Mouse (Mus musculus) liver, embryonic 15.5 days (tissue): ENCODE measurements at regions not wholly inside any gene's neighbourhood (a gene's known extent, or its start where the extent isn't known, plus 50 kb on each side); places are given as distances from the start of the nearest gene placed in this dataset.

ENCODE experiments used
- ATAC-seq: fragments of 200-750 bp; cut with Nextera tagmentation; 2 replicates; pipeline ENCODE4 v1.8.0; 2017; ENCODE audit warnings: moderate number of reproducible peaks, mild to moderate bottlenecking, moderate library complexity; ENCODE audit not compliant: insufficient read depth
- H3K27ac ChIP-seq: fragments of 300-500 bp; sonication (generic); replicated peaks from 2 replicates; pipeline ENCODE4 v1.5.1; 2015; ENCODE audit warnings: mild to moderate bottlenecking, inconsistent platforms
- H3K27me3 ChIP-seq: fragments of 300-500 bp; sonication (generic); 2 replicates; pipeline ENCODE4 v1.6.1; 2015; ENCODE audit warnings: mild to moderate bottlenecking, inconsistent platforms
- H3K36me3 ChIP-seq: fragments of 300-500 bp; sonication (generic); replicated peaks from 2 replicates; pipeline ENCODE4 v1.6.1; 2015; ENCODE audit warnings: moderate library complexity, mild to moderate bottlenecking, inconsistent platforms
- H3K4me1 ChIP-seq: fragments of 300-500 bp; sonication (generic); replicated peaks from 2 replicates; pipeline ENCODE4 v1.6.1; 2015; ENCODE audit warnings: inconsistent platforms
- H3K4me2 ChIP-seq: fragments of 300-500 bp; sonication (generic); 2 replicates; pipeline ENCODE4 v1.6.1; 2015; ENCODE audit warnings: moderate library complexity, mild to moderate bottlenecking, inconsistent platforms
- H3K4me3 ChIP-seq: fragments of 300-500 bp; sonication (generic); replicated peaks from 2 replicates; pipeline ENCODE4 v1.5.1; 2015; ENCODE audit warnings: mild to moderate bottlenecking, inconsistent platforms
- H3K9ac ChIP-seq: fragments of 300-500 bp; sonication (generic); 2 replicates; pipeline ENCODE4 v1.6.1; 2015; ENCODE audit warnings: moderate library complexity, mild to moderate bottlenecking, inconsistent platforms
- H3K9me3 ChIP-seq: fragments of 300-500 bp; sonication (generic); replicated peaks from 2 replicates; pipeline ENCODE4 v1.6.1; 2016; ENCODE audit warnings: inconsistent platforms
- WGBS: fragments of 180-500 bp; shearing (Covaris S2); methylation state at CpG from one replicate; pipeline ENCODE4 v1.1.7; 2015; ENCODE audit warnings: mixed read lengths; ENCODE audit not compliant: insufficient replicate concordance; 5-methylcytosine and 5-hydroxymethylcytosine counted together

DNA sequence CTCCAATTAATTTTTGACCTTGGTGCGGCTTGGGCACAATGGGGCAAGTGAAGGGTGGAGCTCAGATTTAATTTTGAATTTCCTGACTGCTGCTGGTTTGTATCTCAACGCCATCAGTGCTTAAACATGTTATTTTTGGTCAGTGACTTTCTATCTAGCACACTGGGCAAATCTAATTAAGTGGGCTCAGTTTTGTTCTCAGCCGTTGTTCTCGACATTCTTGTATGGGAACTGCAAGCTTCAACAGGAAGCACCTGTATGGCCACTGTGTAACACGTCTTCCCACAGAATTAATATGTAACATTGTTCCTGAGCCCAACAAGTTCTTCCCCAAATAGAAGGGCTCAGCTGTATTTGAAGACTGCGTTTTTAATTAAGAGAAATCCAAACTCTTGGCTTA, 105.7 kb upstream of the Ednrb start:
- Histone ChIP-seq H3K9me3 (no peaks in the 10 kb centered on the region), H3K4me1 (no peaks in the 10 kb centered on the region), H3K4me3 (no peak overlapping the region)

DNA sequence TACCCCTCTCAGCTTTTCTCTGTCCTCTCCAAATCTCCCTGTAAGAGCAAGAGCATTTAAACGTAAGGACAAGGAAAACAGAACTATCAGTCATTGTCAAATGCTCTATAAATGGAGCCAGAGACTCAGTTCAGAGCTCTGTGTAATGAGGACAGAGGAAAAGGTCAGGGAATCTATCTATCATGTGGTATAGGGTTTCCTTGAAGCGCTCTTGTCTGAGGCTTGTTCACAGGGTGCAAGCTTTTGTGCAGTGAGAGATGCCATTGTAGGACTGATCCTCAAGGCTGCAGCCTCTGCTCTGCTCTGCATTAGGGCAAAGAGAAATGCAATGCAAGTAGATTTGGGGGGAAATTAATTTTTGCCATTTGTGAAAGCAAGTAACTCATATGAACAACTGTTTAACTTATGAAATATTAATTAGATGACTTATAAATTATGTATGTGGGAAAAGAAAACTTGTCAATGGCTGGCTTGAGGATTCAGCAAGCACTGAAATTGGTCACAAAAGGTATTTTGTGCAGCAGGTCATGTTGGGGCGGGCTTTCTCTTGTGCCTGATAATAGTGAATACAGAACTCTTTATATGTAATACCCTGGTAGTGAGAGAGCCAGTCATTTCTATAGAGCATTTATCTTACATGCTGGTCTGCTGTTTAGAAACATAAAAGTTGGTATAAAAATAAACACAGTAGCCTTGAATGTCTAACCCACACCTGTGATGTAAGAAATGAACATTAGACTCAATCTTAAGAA, 104.0 kb upstream of the Ednrb start:
- no peak overlapping the region for H3K4me2 ChIP-seq
- 52% methylated on average over 3 of the region's 3 CpGs for WGBS
- H3K36me3 ChIP-seq = no peaks in the 10 kb centered on the region
- no peaks in the 10 kb centered on the region for H3K4me1 ChIP-seq
- no peak overlapping the region for H3K27ac ChIP-seq
- no peak for ATAC-seq
- no peaks in the 10 kb centered on the region for H3K9me3 ChIP-seq
- no peak overlapping the region for H3K9ac ChIP-seq
- no peak overlapping the region for H3K4me3 ChIP-seq
- no peaks in the 10 kb centered on the region for H3K27me3 ChIP-seq

More for the DNA sequence above, 105.7 kb upstream of the Ednrb start:
- Histone ChIP-seq H3K27me3 (no peaks in the 10 kb centered on the region), H3K4me2 (no peak overlapping the region), H3K9ac (no peak overlapping the region), H3K36me3 (no peaks in the 10 kb centered on the region), H3K27ac (no peak overlapping the region)
- 31% methylated on average over 6 of the region's 6 CpGs for WGBS
- no peak for ATAC-seq

DNA sequence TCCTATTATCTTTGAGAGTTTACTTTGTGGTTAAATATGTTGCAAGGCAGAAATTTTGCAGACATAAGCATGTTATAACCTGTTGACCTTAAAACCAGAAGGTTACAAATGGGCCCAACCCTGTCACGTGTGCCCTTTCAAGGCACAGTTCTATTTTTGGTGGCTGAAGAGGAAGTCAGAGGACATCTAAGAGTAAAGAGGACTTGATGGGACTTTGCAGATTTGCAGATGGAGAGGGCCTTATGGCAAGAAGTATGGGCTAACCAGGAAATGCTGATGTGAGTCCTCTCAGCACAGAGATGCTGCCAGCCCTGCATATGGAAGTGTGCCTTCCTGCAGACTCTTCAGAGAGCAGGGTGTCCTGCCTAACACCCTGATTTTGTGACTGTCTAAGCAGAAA, 101.6 kb upstream of the Ednrb start:
- no peaks in the 10 kb centered on the region for H3K36me3 ChIP-seq
- ATAC-seq = peak; percentile 51; the same call in 1 of the 2 replicates
- WGBS = 6% methylated on average over 1 of the region's 1 CpGs

DNA sequence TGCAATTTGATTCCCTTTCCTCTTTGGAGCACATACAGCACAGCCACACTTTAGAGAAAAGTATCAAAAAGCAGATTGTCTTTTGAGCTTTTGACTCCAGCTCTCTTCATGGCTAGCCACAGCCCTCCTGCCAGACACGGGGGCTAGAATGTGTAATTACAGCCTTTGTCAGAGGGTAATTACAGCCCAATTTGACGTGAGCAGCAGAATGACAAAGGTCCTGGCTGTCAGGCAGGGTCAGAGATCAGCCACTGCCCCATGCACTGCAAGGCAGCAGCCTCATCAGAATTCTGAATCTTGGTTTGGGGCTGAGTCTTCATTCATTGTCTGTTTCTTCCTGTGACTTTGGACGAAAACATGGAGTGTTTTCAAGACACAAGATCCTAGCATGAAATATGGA, 95.7 kb upstream of the Ednrb start:
- H3K4me3 ChIP-seq = no peak overlapping the region
- no peak overlapping the region for H3K27ac ChIP-seq
- WGBS = 36% methylated on average over 3 of the region's 3 CpGs
- H3K4me2 ChIP-seq = no peak overlapping the region
- no peak overlapping the region for H3K9ac ChIP-seq
- no peaks in the 10 kb centered on the region for H3K9me3 ChIP-seq
- no peaks in the 10 kb centered on the region for H3K4me1 ChIP-seq
- no peaks in the 10 kb centered on the region for H3K36me3 ChIP-seq
- no peak for ATAC-seq
- H3K27me3 ChIP-seq = no peaks in the 10 kb centered on the region

More for the DNA sequence above, 101.6 kb upstream of the Ednrb start:
- H3K9ac ChIP-seq = no peak overlapping the region
- no peaks in the 10 kb centered on the region for H3K9me3 ChIP-seq
- no peaks in the 10 kb centered on the region for H3K27me3 ChIP-seq
- no peak overlapping the region for H3K27ac ChIP-seq
- H3K4me2 ChIP-seq = no peak overlapping the region
- no peaks in the 10 kb centered on the region for H3K4me1 ChIP-seq
- H3K4me3 ChIP-seq = no peak overlapping the region

DNA sequence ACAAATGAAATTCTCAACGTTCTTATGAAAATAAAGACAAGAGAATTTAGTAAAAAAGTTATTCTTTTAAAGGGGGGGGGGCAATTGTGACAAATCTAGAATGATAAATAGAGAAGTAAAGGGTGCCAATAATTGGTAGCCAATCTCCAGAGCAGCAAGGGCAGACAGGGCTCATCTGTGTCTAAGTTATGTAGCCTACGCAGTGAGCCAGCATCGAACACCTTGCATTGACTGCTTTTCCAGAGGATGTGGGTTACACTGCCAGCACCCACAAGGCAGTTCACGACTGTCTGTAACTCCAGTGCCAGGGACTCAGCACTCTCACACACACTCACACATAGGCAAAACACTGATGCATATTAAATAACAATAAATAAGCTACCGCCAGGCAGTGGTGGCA, 94.7 kb upstream of the Ednrb start:
- H3K36me3 ChIP-seq = no peaks in the 10 kb centered on the region
- H3K4me1 ChIP-seq = no peaks in the 10 kb centered on the region
- no peak overlapping the region for H3K4me2 ChIP-seq
- no peak overlapping the region for H3K27ac ChIP-seq
- WGBS = 65% methylated on average over 5 of the region's 5 CpGs
- H3K4me3 ChIP-seq = no peak overlapping the region
- no peak for ATAC-seq
- H3K27me3 ChIP-seq = no peaks in the 10 kb centered on the region
- H3K9ac ChIP-seq = no peak overlapping the region
- no peaks in the 10 kb centered on the region for H3K9me3 ChIP-seq

DNA sequence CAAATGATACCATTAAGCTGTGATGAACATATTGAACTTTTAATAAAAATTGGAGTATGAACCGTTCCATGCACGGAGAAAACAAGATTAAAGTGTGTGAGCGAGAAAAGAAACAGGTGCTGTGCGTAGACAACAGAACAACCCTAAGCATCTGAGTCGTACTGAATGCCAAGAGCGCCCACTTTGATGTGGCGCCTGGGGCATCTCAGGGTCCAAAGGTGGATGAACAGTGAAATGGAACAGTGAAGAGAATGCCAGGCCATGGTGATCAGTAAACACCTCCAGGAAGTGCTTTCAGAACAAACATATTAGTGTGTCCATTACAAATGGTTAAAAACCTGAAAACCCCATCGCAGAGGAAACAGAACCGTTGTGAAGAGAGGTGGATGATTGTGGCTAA, 94.0 kb upstream of the Ednrb start:
- Histone ChIP-seq H3K9me3 (no peaks in the 10 kb centered on the region), H3K27me3 (no peaks in the 10 kb centered on the region), H3K27ac (no peak overlapping the region), H3K4me3 (no peak overlapping the region), H3K36me3 (no peaks in the 10 kb centered on the region), H3K4me1 (no peaks in the 10 kb centered on the region), H3K4me2 (no peak overlapping the region), H3K9ac (no peak overlapping the region)
- 78% methylated on average over 9 of the region's 9 CpGs for WGBS
- ATAC-seq = no peak

DNA sequence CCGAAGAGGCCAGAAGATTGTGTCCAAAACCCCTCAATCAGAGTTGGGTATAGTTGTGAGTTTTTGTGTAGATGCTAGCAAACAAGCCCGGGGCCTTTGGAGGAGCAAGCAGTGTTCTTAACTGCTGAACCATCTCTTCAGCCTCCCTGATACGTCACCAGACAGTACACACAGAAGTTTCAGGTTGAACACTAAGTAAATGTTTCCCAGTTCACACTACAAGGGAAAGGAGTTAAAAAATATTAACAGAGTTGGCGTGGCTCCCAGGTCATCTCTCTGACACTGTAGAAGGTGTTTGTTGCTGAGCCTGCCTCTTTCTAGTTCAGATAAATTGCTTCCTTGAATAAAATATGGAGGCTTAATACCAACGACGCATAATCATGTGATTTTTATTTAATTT, 93.5 kb upstream of the Ednrb start:
- Histone ChIP-seq H3K4me2 (no peak overlapping the region), H3K27ac (no peak overlapping the region), H3K9ac (no peak overlapping the region), H3K9me3 (no peaks in the 10 kb centered on the region), H3K36me3 (no peaks in the 10 kb centered on the region), H3K27me3 (no peaks in the 10 kb centered on the region), H3K4me1 (no peaks in the 10 kb centered on the region), H3K4me3 (no peak overlapping the region)
- 54% methylated on average over 6 of the region's 6 CpGs for WGBS
- no peak for ATAC-seq

DNA sequence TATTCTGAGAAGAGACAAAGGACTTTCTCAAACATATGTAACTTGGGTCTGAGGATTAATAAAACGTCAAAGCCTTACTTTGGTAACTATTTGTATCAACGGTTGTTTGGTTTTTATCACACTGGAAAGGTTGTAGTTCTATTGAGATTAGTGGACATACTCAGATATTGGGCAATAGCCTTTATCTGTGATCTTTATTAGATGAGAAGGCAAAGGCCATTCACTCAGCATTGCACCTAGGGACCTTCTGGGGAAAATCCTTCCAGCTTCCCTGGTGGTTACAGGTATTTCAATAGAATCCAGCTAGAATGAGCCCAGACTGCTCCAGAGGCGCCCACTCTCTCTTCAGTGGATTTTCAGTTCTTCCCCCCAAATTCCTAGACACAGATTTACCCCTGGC, 89.6 kb upstream of the Ednrb start:
- no peak overlapping the region for H3K9ac ChIP-seq
- no peak overlapping the region for H3K4me2 ChIP-seq
- ATAC-seq = no peak
- no peaks in the 10 kb centered on the region for H3K36me3 ChIP-seq
- H3K4me3 ChIP-seq = no peak overlapping the region
- no peaks in the 10 kb centered on the region for H3K9me3 ChIP-seq
- no peak overlapping the region for H3K27ac ChIP-seq
- H3K27me3 ChIP-seq = no peaks in the 10 kb centered on the region
- 64% methylated on average over 3 of the region's 3 CpGs for WGBS
- H3K4me1 ChIP-seq = no peaks in the 10 kb centered on the region

DNA sequence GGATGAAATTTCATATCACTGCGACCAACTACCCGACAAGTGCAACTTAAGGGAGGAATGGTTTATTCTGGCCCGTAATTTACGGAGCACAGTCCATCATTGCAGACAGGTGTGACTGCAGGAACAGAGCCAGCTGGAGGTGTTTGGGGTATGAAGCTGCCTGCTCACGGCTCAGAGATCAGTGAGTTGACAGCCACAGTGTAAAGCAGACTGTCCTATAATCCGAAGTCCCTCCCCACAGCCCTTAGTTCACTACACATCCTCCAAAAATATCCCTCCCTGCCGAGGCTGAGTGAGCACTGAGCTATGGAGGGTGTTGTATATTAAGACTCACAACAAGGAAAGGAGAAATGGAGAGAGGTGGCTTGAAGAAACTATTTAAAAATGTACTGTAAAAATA, 88.0 kb upstream of the Ednrb start:
- no peak overlapping the region for H3K4me3 ChIP-seq
- WGBS = 61% methylated on average over 7 of the region's 7 CpGs
- H3K27me3 ChIP-seq = no peaks in the 10 kb centered on the region
- no peak for ATAC-seq
- no peak overlapping the region for H3K27ac ChIP-seq
- H3K9ac ChIP-seq = no peak overlapping the region
- H3K36me3 ChIP-seq = no peaks in the 10 kb centered on the region
- no peaks in the 10 kb centered on the region for H3K9me3 ChIP-seq
- H3K4me2 ChIP-seq = no peak overlapping the region
- H3K4me1 ChIP-seq = no peaks in the 10 kb centered on the region

DNA sequence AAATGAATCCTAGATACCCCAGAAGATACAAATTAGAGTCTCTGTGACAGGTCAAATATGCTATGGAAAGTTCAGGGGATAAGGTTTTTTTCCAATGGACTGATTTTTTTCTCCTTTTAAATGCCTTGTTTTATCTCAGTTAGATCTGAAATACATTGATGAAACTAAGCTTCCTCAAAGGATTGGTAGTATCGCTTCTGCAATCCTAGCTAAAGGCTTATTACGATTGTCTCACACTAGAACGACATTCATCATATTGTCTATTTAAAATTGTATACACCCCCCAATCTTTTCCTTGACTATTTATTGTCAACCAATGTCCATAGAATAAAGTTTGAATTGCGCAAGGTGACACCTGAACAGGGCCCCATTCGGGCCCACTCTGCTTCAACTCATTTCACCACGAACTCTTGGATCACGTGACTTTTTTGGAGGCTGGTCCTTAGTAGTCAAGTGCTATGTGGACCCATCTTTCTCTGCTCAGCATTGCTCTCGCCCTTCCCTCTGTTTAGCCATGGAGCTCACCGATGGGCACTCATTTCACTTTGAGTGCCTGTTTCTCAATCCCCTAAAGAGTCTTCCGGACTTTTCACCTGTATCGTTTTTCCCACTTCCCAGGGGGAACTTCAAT, 85.6 kb upstream of the Ednrb start:
- Histone ChIP-seq H3K9ac (no peak overlapping the region), H3K4me3 (no peak overlapping the region), H3K27me3 (no peaks in the 10 kb centered on the region), H3K9me3 (no peaks in the 10 kb centered on the region), H3K27ac (no peak overlapping the region), H3K4me2 (no peak overlapping the region), H3K36me3 (no peaks in the 10 kb centered on the region), H3K4me1 (no peaks in the 10 kb centered on the region)
- 71% methylated on average over 11 of the region's 11 CpGs for WGBS
- no peak for ATAC-seq

DNA sequence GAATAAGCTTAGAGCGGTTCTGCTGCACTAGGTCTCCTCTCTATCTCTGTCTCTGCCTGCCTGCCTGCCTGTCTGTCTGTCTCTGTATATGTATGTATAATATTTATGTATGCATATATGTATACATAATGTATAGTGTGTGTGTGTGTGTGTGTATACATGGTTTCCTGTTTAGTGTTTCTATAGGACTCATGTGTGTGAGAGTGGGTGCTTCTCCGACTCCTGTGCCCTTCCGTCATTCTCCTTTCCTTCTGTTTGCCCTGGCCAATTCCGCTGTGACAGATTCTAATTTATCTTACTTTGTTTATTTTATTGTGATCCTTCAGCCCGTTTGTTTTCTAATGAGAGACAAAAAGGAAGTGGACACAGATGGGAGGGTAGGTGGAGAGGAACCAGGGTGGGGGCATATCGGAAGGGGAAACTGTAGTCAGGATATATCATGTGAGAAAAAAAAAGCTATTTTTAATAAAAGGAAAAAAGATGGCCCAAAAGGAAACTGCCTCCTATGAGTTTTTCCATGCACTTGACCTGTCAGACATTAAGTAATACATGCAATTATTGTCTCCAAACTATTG, 85.0 kb upstream of the Ednrb start:
- 62% methylated on average over 6 of the region's 6 CpGs for WGBS
- Histone ChIP-seq H3K4me2 (no peak overlapping the region), H3K36me3 (no peaks in the 10 kb centered on the region), H3K9me3 (no peaks in the 10 kb centered on the region), H3K4me3 (no peak overlapping the region), H3K9ac (no peak overlapping the region), H3K27me3 (no peaks in the 10 kb centered on the region), H3K4me1 (no peaks in the 10 kb centered on the region), H3K27ac (no peak overlapping the region)
- ATAC-seq = no peak
